Mouse (Mus musculus) intestine, embryonic 16.5 days (tissue): ENCODE data around the gene Ccdc80. TPM values are rescaled to one million over a fixed set of nuclear protein-coding genes. Genes with fewer than 3 reads are reported as not detected.
A peak's percentile ranks its signal among the peaks of the same experiment; 100 is the strongest.

ENCODE experiments used
- ATAC-seq: fragments of 200-750 bp; cut with Nextera tagmentation; 2 replicates; pipeline ENCODE4 v1.8.0; 2017; ENCODE audit warnings: moderate TSS enrichment, moderate library complexity
- H3K27ac ChIP-seq: fragments of 300-500 bp; sonication (generic); 2 replicates; pipeline ENCODE4 v1.5.1; 2014; ENCODE audit warnings: mild to moderate bottlenecking, low read length
- H3K27me3 ChIP-seq: fragments of 300-500 bp; sonication (generic); replicated peaks from 2 replicates; pipeline ENCODE4 v1.6.1; 2014; ENCODE audit warnings: low read length, control low read depth, mixed read lengths; ENCODE audit not compliant: control insufficient read depth, insufficient read depth
- H3K36me3 ChIP-seq: fragments of 300-500 bp; sonication (generic); 2 replicates; pipeline ENCODE4 v1.6.1; 2014; ENCODE audit warnings: low read length, control low read depth; ENCODE audit not compliant: control insufficient read depth, insufficient read depth
- H3K4me1 ChIP-seq: fragments of 300-500 bp; sonication (generic); 2 replicates; pipeline ENCODE4 v1.6.1; 2014; ENCODE audit warnings: low read length, control low read depth, mixed read lengths; ENCODE audit not compliant: control insufficient read depth, insufficient read depth
- H3K4me2 ChIP-seq: fragments of 300-500 bp; sonication (generic); 2 replicates; pipeline ENCODE4 v1.6.1; 2014; ENCODE audit warnings: low read depth, low read length, control low read depth
- H3K4me3 ChIP-seq: fragments of 300-500 bp; sonication (generic); 2 replicates; pipeline ENCODE4 v1.5.1; 2014; ENCODE audit warnings: mild to moderate bottlenecking, low read length
- H3K9ac ChIP-seq: fragments of 300-500 bp; sonication (generic); 2 replicates; pipeline ENCODE4 v1.6.1; 2014; ENCODE audit warnings: low read depth, low read length
- H3K9me3 ChIP-seq: fragments of 300-500 bp; sonication (generic); 2 replicates; pipeline ENCODE4 v1.6.1; 2016; ENCODE audit warnings: low read length, control low read depth; ENCODE audit not compliant: control insufficient read depth
- WGBS: fragments of 180-500 bp; shearing (Covaris S2); extraction: QIAGEN DNeasy Blood & Tissue Kit; methylation state at CpG from one replicate; pipeline ENCODE4 v1.1.7; 2014; 5-methylcytosine and 5-hydroxymethylcytosine counted together
- polyA plus RNA-seq: library from polyadenylated mRNA; unstranded; fragments of >200 nt; fragmentation: Nextera tagmentation; extraction: Ambion mirVana; gene quantifications from 2 replicates; pipeline ENCODE4 v1.2.1, GENCODE M21; 2015

Ccdc80 gene
- polyA plus RNA-seq, 1 experiment from 2014 or later, result 61.3 TPM

GRCm38 (mm10) chr16:45141711-45142110 is 48.5 kb downstream of the Ccdc80 start:
- H3K27me3 ChIP-seq, result no peaks in the 10 kb centered on the region
- ATAC-seq, result no peak
- H3K9ac ChIP-seq, result no peak overlapping the region
- H3K36me3 ChIP-seq, result peaks cover 9% of the 10 kb centered on the region
- H3K4me2 ChIP-seq, result no peak overlapping the region
- H3K27ac ChIP-seq, result no peak overlapping the region
- no peaks in the 10 kb centered on the region for H3K9me3 ChIP-seq
- WGBS, result 95% methylated on average over 5 of the region's 5 CpGs
- H3K4me1 ChIP-seq, result no peaks in the 10 kb centered on the region
- H3K4me3 ChIP-seq, result no peak overlapping the region

GRCm38 (mm10) chr16:45142565-45142964 is 49.4 kb downstream of the Ccdc80 start:
- Histone ChIP-seq H3K4me3 (no peak overlapping the region), H3K4me2 (no peak overlapping the region), H3K36me3 (peaks cover 9% of the 10 kb centered on the region), H3K9ac (no peak overlapping the region), H3K4me1 (no peaks in the 10 kb centered on the region), H3K9me3 (no peaks in the 10 kb centered on the region), H3K27me3 (no peaks in the 10 kb centered on the region), H3K27ac (no peak overlapping the region)
- WGBS, result 91% methylated on average over 5 of the region's 5 CpGs
- ATAC-seq, result no peak

- WGBS, result 78% methylated on average over 6 of the region's 6 CpGs
- Histone ChIP-seq H3K27ac (no peak overlapping the region), H3K9ac (no peak overlapping the region), H3K4me1 (no peaks in the 10 kb centered on the region), H3K27me3 (no peaks in the 10 kb centered on the region), H3K4me2 (no peak overlapping the region), H3K4me3 (no peak overlapping the region), H3K9me3 (no peaks in the 10 kb centered on the region), H3K36me3 (peaks cover 9% of the 10 kb centered on the region)
- ATAC-seq, result no peak
Observed at GRCm38 (mm10) chr16:45145119-45145518, 51.9 kb downstream of the Ccdc80 start.

- Histone ChIP-seq H3K4me3 (no peak overlapping the region), H3K9me3 (no peaks in the 10 kb centered on the region), H3K4me1 (no peaks in the 10 kb centered on the region), H3K27me3 (no peaks in the 10 kb centered on the region), H3K27ac (no peak overlapping the region), H3K36me3 (peaks cover 6% of the 10 kb centered on the region), H3K9ac (no peak overlapping the region), H3K4me2 (no peak overlapping the region)
- no peak for ATAC-seq
- 93% methylated on average over 10 of the region's 10 CpGs for WGBS
Observed at GRCm38 (mm10) chr16:45148488-45149082, 55.4 kb downstream of the Ccdc80 start.

- Histone ChIP-seq H3K9ac (no peak overlapping the region), H3K36me3 (peaks cover 4% of the 10 kb centered on the region; the same call in 1 of the 2 replicates), H3K4me2 (no peak overlapping the region), H3K9me3 (no peaks in the 10 kb centered on the region), H3K4me3 (no peak overlapping the region), H3K4me1 (peaks cover 4% of the 10 kb centered on the region; the same call in 1 of the 2 replicates), H3K27me3 (no peaks in the 10 kb centered on the region), H3K27ac (no peak overlapping the region)
- no peak for ATAC-seq
- WGBS, result 85% methylated on average over 3 of the region's 3 CpGs
Observed at GRCm38 (mm10) chr16:45154741-45155250, 61.6 kb downstream of the Ccdc80 start.

- Histone ChIP-seq H3K27me3 (no peaks in the 10 kb centered on the region), H3K9ac (peak overlapping the region; percentile 94), H3K9me3 (no peaks in the 10 kb centered on the region), H3K27ac (peak overlapping the region; percentile 94), H3K4me3 (peak overlapping the region; percentile 93), H3K4me2 (peak overlapping the region; percentile 61), H3K36me3 (no peaks in the 10 kb centered on the region), H3K4me1 (peaks cover 4% of the 10 kb centered on the region; the same call in 1 of the 2 replicates)
- ATAC-seq, result peak; percentile 75
- under 1% methylated on average over 20 of the region's 20 CpGs for WGBS
Observed at GRCm38 (mm10) chr16:45158136-45158521, 64.9 kb downstream of the Ccdc80 start.

- peak within 1 kb of the TSS; percentile 94 for H3K9ac ChIP-seq
- peak; percentile 97 for ATAC-seq
- H3K27me3 ChIP-seq, result no peaks in the 10 kb centered on the region
- under 1% methylated on average over 63 of the region's 64 CpGs for WGBS
- peaks cover 4% of the 10 kb centered on the region; the same call in 1 of the 2 replicates for H3K4me1 ChIP-seq
- no peaks in the 10 kb centered on the region for H3K9me3 ChIP-seq
- H3K4me2 ChIP-seq, result peak within 1 kb of the TSS; percentile 64
- no peaks in the 10 kb centered on the region for H3K36me3 ChIP-seq
- peak within 1 kb of the TSS; percentile 93 for H3K4me3 ChIP-seq
- H3K27ac ChIP-seq, result peak within 1 kb of the TSS; percentile 94
Observed at GRCm38 (mm10) chr16:45158522-45159388, 65.6 kb downstream of the Ccdc80 start, which contains the start of the genes Slc35a5 and Atg3. Gene Slc35a5 (minus strand): TSS chr16:45158706. Gene Atg3 (plus strand): TSS chr16:45158785.

- Histone ChIP-seq H3K27me3 (no peaks in the 10 kb centered on the region), H3K4me1 (peaks cover 4% of the 10 kb centered on the region; the same call in 1 of the 2 replicates), H3K27ac (peak overlapping the region; percentile 94), H3K36me3 (no peaks in the 10 kb centered on the region), H3K4me2 (peak overlapping the region; percentile 64), H3K4me3 (peak overlapping the region; percentile 93), H3K9ac (peak overlapping the region; percentile 94), H3K9me3 (no peaks in the 10 kb centered on the region)
- 3% methylated on average over 11 of the region's 11 CpGs for WGBS
- no peak for ATAC-seq
Observed at GRCm38 (mm10) chr16:45159389-45159716, 66.2 kb downstream of the Ccdc80 start.
